Mouse (Mus musculus): ENCODE measurements around the gene Cfap61. TPM values are rescaled to one million over a fixed set of nuclear protein-coding genes. Genes with fewer than 3 reads are reported as not detected.
A peak's percentile ranks its signal among the peaks of the same experiment; 100 is the strongest.

Cfap61 gene
- polyA plus RNA-seq, 1 experiment from 2014 or later: not detected

- no peak within 1 kb of the TSS for H3K9ac ChIP-seq (replicated peaks)
- peaks cover 29% of the 10 kb centered on the region for H3K4me1 ChIP-seq (ENCODE audit: insufficient read depth)
- H3K9me3 ChIP-seq (ENCODE audit: low read length): no peaks in the 10 kb centered on the region
- H3K4me3 ChIP-seq (ENCODE audit: low read depth, low read length): peak within 1 kb of the TSS; percentile 45
- H3K27me3 ChIP-seq (ENCODE audit: insufficient read depth, low read length): peaks cover 89% of the 10 kb centered on the region
- 1% methylated on average over 66 of the region's 86 CpGs for WGBS (ENCODE audit: insufficient replicate concordance)
- ATAC-seq: 0 out of 2 replicates have a peak, but pooled peaks have one; percentile 40
- TF ChIP-seq CTCF (IDR thresholded peaks at IDR 0.05; ENCODE audit: low read depth): no peak
- no peak for TF ChIP-seq EP300 (IDR thresholded peaks at IDR 0.05; ENCODE audit: low read depth)
- peak within 1 kb of the TSS; percentile 66 for H3K4me2 ChIP-seq (ENCODE audit: low read depth, low read length)
- no peak within 1 kb of the TSS for H3K27ac ChIP-seq (ENCODE audit: low read depth)
- peak; percentile 39 for DNase-seq
- no peaks in the 10 kb centered on the region for H3K36me3 ChIP-seq (replicated peaks; ENCODE audit: insufficient read depth, low read length)
Measured at GRCm38 (mm10) chr2:146221076-146221928, 286.7 kb downstream of the Cfap61 start, which contains the start of gene Insm1. Gene Insm1, plus strand, starts transcription at chr2:146221921.

DNA sequence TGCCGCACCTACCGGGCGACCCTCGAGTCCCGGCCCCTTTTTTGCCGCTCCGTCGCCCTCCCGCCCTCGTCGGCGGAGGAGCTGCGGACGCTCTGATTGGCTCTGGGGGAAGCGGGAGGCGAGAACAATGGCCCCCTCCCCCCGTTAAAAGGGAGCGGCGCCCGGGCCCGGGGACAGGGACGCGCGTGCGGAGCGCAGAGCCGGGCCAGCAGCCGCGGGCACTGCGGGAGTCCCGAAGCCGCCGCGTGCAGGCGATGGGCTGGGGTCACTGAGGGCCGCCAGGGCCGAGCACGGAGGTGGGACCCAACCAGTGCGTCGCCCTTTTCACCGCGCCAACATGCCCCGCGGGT, 287.3 kb downstream of the Cfap61 start:
- H3K4me2 ChIP-seq (ENCODE audit: low read depth, low read length): peak overlapping the region; percentile 66
- no peak overlapping the region for H3K9ac ChIP-seq (replicated peaks)
- peak; percentile 26 for ATAC-seq
- TF ChIP-seq CTCF (IDR thresholded peaks at IDR 0.05; ENCODE audit: low read depth) (no peak), EP300 (IDR thresholded peaks at IDR 0.05; ENCODE audit: low read depth) (no peak)
- peaks cover 92% of the 10 kb centered on the region for H3K27me3 ChIP-seq (ENCODE audit: insufficient read depth, low read length)
- H3K36me3 ChIP-seq (replicated peaks; ENCODE audit: insufficient read depth, low read length): no peaks in the 10 kb centered on the region
- DNase-seq: peak; percentile 27
- H3K4me3 ChIP-seq (ENCODE audit: low read depth, low read length): peak overlapping the region; percentile 45
- no peaks in the 10 kb centered on the region for H3K9me3 ChIP-seq (ENCODE audit: low read length)
- WGBS (ENCODE audit: insufficient replicate concordance): 4% methylated on average over 38 of the region's 44 CpGs
- H3K27ac ChIP-seq (ENCODE audit: low read depth): no peak overlapping the region
- peaks cover 29% of the 10 kb centered on the region for H3K4me1 ChIP-seq (ENCODE audit: insufficient read depth)

GRCm38 (mm10) chr2:146222279-146223175, 287.9 kb downstream of the Cfap61 start:
- TF ChIP-seq CTCF (IDR thresholded peaks at IDR 0.05; ENCODE audit: low read depth): no peak
- Histone ChIP-seq H3K27me3 (ENCODE audit: insufficient read depth, low read length) (peaks cover 93% of the 10 kb centered on the region), H3K4me3 (ENCODE audit: low read depth, low read length) (peak overlapping the region; percentile 45), H3K4me1 (ENCODE audit: insufficient read depth) (peaks cover 29% of the 10 kb centered on the region), H3K9me3 (ENCODE audit: low read length) (no peaks in the 10 kb centered on the region), H3K9ac (replicated peaks) (no peak overlapping the region), H3K4me2 (ENCODE audit: low read depth, low read length) (peak overlapping the region; percentile 66), H3K36me3 (replicated peaks; ENCODE audit: insufficient read depth, low read length) (no peaks in the 10 kb centered on the region), H3K27ac (ENCODE audit: low read depth) (no peak overlapping the region)
- DNase-seq: peak; percentile 27
- peak; percentile 14; the same call in 1 of the 2 replicates for ATAC-seq
- under 1% methylated on average over 91 of the region's 133 CpGs for WGBS (ENCODE audit: insufficient replicate concordance)

- peaks cover 90% of the 10 kb centered on the region for H3K27me3 ChIP-seq (ENCODE audit: insufficient read depth, low read length)
- no peaks in the 10 kb centered on the region for H3K36me3 ChIP-seq (replicated peaks; ENCODE audit: insufficient read depth, low read length)
- ATAC-seq (no peak), DNase-seq (peak; percentile 27)
- no peak overlapping the region for H3K9ac ChIP-seq (replicated peaks)
- H3K4me3 ChIP-seq (ENCODE audit: low read depth, low read length): peak overlapping the region; percentile 45
- TF ChIP-seq CTCF (IDR thresholded peaks at IDR 0.05; ENCODE audit: low read depth) (no peak), EP300 (IDR thresholded peaks at IDR 0.05; ENCODE audit: low read depth) (no peak)
- peaks cover 25% of the 10 kb centered on the region for H3K4me1 ChIP-seq (ENCODE audit: insufficient read depth)
- 2% methylated on average over 65 of the region's 75 CpGs for WGBS (ENCODE audit: insufficient replicate concordance)
- H3K9me3 ChIP-seq (ENCODE audit: low read length): no peaks in the 10 kb centered on the region
- peak overlapping the region; percentile 66 for H3K4me2 ChIP-seq (ENCODE audit: low read depth, low read length)
- no peak overlapping the region for H3K27ac ChIP-seq (ENCODE audit: low read depth)
Measured at GRCm38 (mm10) chr2:146223176-146223905, 288.8 kb downstream of the Cfap61 start.

- Histone ChIP-seq H3K9me3 (ENCODE audit: low read length) (no peaks in the 10 kb centered on the region), H3K4me1 (ENCODE audit: insufficient read depth) (peaks cover 23% of the 10 kb centered on the region), H3K27me3 (ENCODE audit: insufficient read depth, low read length) (peaks cover 83% of the 10 kb centered on the region), H3K4me3 (ENCODE audit: low read depth, low read length) (no peak overlapping the region), H3K27ac (ENCODE audit: low read depth) (no peak overlapping the region), H3K9ac (replicated peaks) (no peak overlapping the region), H3K4me2 (ENCODE audit: low read depth, low read length) (no peak overlapping the region), H3K36me3 (replicated peaks; ENCODE audit: insufficient read depth, low read length) (no peaks in the 10 kb centered on the region)
- DNase-seq (no peak), ATAC-seq (no peak)
- 16% methylated on average over 7 of the region's 7 CpGs for whole genome bisulfite sequencing (ENCODE audit: insufficient replicate concordance)
- TF ChIP-seq CTCF (IDR thresholded peaks at IDR 0.05; ENCODE audit: low read depth): no peak
- TF ChIP-seq EP300 (IDR thresholded peaks at IDR 0.05; ENCODE audit: low read depth): no peak
Measured at GRCm38 (mm10) chr2:146224141-146224540, 289.6 kb downstream of the Cfap61 start.

Data from liver, postnatal 0 days (tissue).